Mouse (Mus musculus) lung, adult 18-20 months (tissue): ENCODE measurements around the gene Src.
A peak's percentile ranks its signal among the peaks of the same experiment; 100 is the strongest.
"Not testable (repeated sequence)": the region's sequence is repeated elsewhere in the genome, so short reads cannot be mapped to it uniquely, and the experiment has no call there.

ENCODE experiments used
- DNase-seq, 2 experiments: peaks; one replicate each; pipeline ENCODE4 v3.0.0; 2022; ENCODE audit warnings: mixed read lengths in 2 of 2

The Src gene

GRCm38 (mm10) chr2:157418206-157418605 lies at the start of gene Src:
TSS of gene Src (plus strand) at chr2:157418444.
- DNase-seq = peak; percentile 45 to 71

GRCm38 (mm10) chr2:157371696-157372095 lies 46.5 kb upstream of the Src start:
- DNase-seq = no peak

- peak; percentile 83 to 85 for DNase-seq
Observed at GRCm38 (mm10) chr2:157373681-157374080, 44.6 kb upstream of the Src start.

GRCm38 (mm10) chr2:157375051-157375450 lies 43.2 kb upstream of the Src start:
- no peak for DNase-seq

- DNase-seq = no peak
Observed at GRCm38 (mm10) chr2:157375794-157376757, 42.2 kb upstream of the Src start.

GRCm38 (mm10) chr2:157376995-157377394 lies 41.2 kb upstream of the Src start:
- no peak for DNase-seq

- no peak for DNase-seq
Observed at GRCm38 (mm10) chr2:157384836-157385235, 33.4 kb upstream of the Src start.

GRCm38 (mm10) chr2:157388901-157389590 lies 29.2 kb upstream of the Src start:
- not testable (repeated sequence) for DNase-seq

GRCm38 (mm10) chr2:157389591-157389921 lies 28.7 kb upstream of the Src start:
- DNase-seq = no peak

- DNase-seq = no peak
Observed at GRCm38 (mm10) chr2:157392331-157392730, 25.9 kb upstream of the Src start.

- DNase-seq = no peak
Observed at GRCm38 (mm10) chr2:157393549-157393948, 24.7 kb upstream of the Src start.

- peak; percentile 79 to 88 for DNase-seq
Observed at GRCm38 (mm10) chr2:157394868-157395267, 23.4 kb upstream of the Src start.

- DNase-seq = no peak
Observed at GRCm38 (mm10) chr2:157395371-157395770, 22.9 kb upstream of the Src start.

GRCm38 (mm10) chr2:157395960-157396359 lies 22.3 kb upstream of the Src start:
- DNase-seq = no peak

- peak; percentile 41 to 60 for DNase-seq
Observed at GRCm38 (mm10) chr2:157397376-157397775, 20.9 kb upstream of the Src start.

GRCm38 (mm10) chr2:157398539-157398938 lies 19.7 kb upstream of the Src start:
- no peak for DNase-seq

GRCm38 (mm10) chr2:157399797-157400196 lies 18.4 kb upstream of the Src start:
- DNase-seq = peak in 1 of 2 experiments; percentile 20

GRCm38 (mm10) chr2:157400491-157400890 lies 17.8 kb upstream of the Src start:
- no peak for DNase-seq

GRCm38 (mm10) chr2:157401261-157401660 lies 17.0 kb upstream of the Src start:
- DNase-seq = no peak

- DNase-seq = peak; percentile 65 to 75
Observed at GRCm38 (mm10) chr2:157407596-157407995, 10.6 kb upstream of the Src start.

- DNase-seq = no peak
Observed at GRCm38 (mm10) chr2:157409793-157410533, 8.3 kb upstream of the Src start.

- DNase-seq = peak; percentile 73 to 80
Observed at GRCm38 (mm10) chr2:157411151-157411693, 7.0 kb upstream of the Src start.

GRCm38 (mm10) chr2:157412497-157412896 lies 5.7 kb upstream of the Src start:
- no peak for DNase-seq
